Mouse (Mus musculus) adrenal gland, postnatal 25 days (tissue): ENCODE measurements at regions not wholly inside any gene's neighbourhood (a gene's known extent, or its start where the extent isn't known, plus 50 kb on each side); places are given as distances from the start of the nearest gene placed in this dataset.
"Not testable (repeated sequence)": the region's sequence is repeated elsewhere in the genome, so short reads cannot be mapped to it uniquely, and the experiment has no call there.

ENCODE experiments used
- DNase-seq: peaks from one replicate; pipeline ENCODE4 v3.0.0; 2021; ENCODE audit warnings: mixed read lengths

- DNase-seq: not testable (repeated sequence)
Observed at GRCm38 (mm10) chr10:51397016-51397415, 83.4 kb upstream of the Gm49339 start.

GRCm38 (mm10) chr10:51405141-51405540 lies 75.3 kb upstream of the Gm49339 start:
- DNase-seq: peak; percentile 42

- DNase-seq: no peak
Observed at GRCm38 (mm10) chr10:51412795-51413194, 67.6 kb upstream of the Gm49339 start.

DNA sequence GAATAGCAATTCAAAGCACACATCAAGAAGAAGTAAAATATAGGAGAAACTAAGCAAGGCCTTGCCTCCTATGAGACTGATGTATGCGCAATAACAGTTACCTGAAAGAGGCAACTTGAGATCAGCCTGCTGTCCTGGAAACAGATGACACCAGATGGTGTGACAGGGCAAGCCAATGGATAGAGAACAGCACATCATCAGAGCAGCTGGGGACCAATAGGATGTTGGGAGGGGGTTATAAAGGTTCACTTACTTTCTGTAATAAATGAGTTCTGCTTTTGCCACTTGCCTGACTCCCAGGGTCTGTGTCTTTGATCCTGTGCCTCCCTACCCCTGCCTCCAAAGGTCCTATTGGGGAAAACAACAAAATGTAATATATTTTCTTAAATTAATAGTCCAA lies 65.9 kb upstream of the Gm49339 start:
- no peak for DNase-seq

- DNase-seq: no peak
Observed at GRCm38 (mm10) chr10:51416723-51417122, 63.7 kb upstream of the Gm49339 start.

DNA sequence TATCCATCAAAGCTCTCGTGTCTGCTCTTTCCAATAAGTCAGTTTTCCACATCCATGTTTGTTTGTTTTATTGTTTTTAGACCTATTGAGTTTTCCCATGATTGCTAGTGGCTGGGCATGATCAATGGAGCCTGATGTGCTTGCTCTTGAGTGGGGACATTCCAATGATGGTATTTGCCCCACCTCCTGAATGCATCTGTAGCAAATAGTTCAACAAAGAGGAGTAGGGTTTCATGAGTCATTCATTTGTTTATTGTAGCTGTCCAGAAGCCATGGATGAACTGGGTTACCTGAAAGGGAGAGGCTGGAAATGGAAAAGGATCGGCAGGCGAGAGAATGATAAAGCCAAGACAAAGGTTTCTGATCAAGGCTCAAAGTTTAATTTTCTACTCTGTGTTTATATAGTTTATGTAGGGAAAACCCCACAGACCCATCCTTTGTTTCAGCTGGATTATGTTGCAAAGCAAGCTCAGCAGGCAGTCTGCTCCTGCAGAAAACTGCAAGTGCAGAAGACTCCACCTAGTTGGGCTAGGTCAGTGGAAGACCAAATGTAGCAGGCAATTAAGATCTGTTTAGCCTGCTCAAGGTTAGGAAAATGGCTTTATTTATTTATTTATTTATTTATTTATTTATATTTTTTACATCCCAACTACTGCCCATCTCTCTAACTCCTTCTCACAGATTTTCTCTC lies 63.0 kb upstream of the Gm49339 start:
- no peak for DNase-seq

- no peak for DNase-seq
Observed at GRCm38 (mm10) chr10:51418550-51418949, 61.9 kb upstream of the Gm49339 start.

GRCm38 (mm10) chr10:51422501-51422900 lies 57.9 kb upstream of the Gm49339 start:
- no peak for DNase-seq
